Mouse (Mus musculus): Measurements from ENCODE around the gene Prdx1. TPM values are rescaled to one million over a fixed set of nuclear protein-coding genes. Genes with fewer than 3 reads are reported as not detected.

Gene Prdx1
- 629 and 803 TPM in 2 replicates for polyA plus RNA-seq (2021; fragmentation: Nextera tagmentation)
- long read RNA-seq, experiment 1, transcript Prdx1-201 (5 exons, 636 nt): minor isoform, 23 of 849 reads
- long read RNA-seq, experiment 1, transcript Prdx1-204 (6 exons, 2,294 nt): major isoform, 810 of 849 reads
- long read RNA-seq, experiment 1, partial matches to known transcripts: 5 of 849 reads
- long read RNA-seq, experiment 1, other reads (novel, unspliced or antisense): 8 of 849 reads
- long read RNA-seq, experiment 2, transcript Prdx1-204 (6 exons, 2,294 nt): major isoform, 514 of 538 reads
- long read RNA-seq, experiment 2, transcript Prdx1-201 (5 exons, 636 nt): minor isoform, 8 of 538 reads
- long read RNA-seq, experiment 2, partial matches to known transcripts: 1 of 538 reads
- long read RNA-seq, experiment 2, other reads (novel, unspliced or antisense): 10 of 538 reads

GRCm38 (mm10) chr4:116685402-116686061 is at the start of gene Prdx1:
TSS of gene Prdx1 (plus strand) at chr4:116685544.

GRCm38 (mm10) chr4:116650924-116651796 is 34.2 kb upstream of the Prdx1 start, which contains the start of gene Akr1a1:
TSS of gene Akr1a1 (minus strand) at chr4:116651680.

GRCm38 (mm10) chr4:116708201-116708764 is 22.9 kb downstream of the Prdx1 start, which contains the start of the genes Mmachc and Ccdc163:
TSS of gene Mmachc (minus strand) at chr4:116708406.
TSS of gene Ccdc163 (plus strand) at chr4:116708509.

GRCm38 (mm10) chr4:116720343-116721097 is 35.2 kb downstream of the Prdx1 start, which contains the start of gene Tesk2:
TSS of gene Tesk2 (plus strand) at chr4:116720948.

Other genes starting within 250 kb of the Prdx1 start
- 9.2 and 9.7 TPM in 2 replicates for gene Mast2, start 221.4 kb upstream of the Prdx1 start, polyA plus RNA-seq (2021; fragmentation: Nextera tagmentation)
- gene Ipp, start 178.0 kb upstream of the Prdx1 start, polyA plus RNA-seq (2021; fragmentation: Nextera tagmentation): 2.5 and 3.9 TPM in 2 replicates
- 4.8 and 5.9 TPM in 2 replicates for gene Tmem69, start 129.6 kb upstream of the Prdx1 start, polyA plus RNA-seq (2021; fragmentation: Nextera tagmentation)
- 3.2 and 4.1 TPM in 2 replicates for gene Gpbp1l1, start 127.9 kb upstream of the Prdx1 start, polyA plus RNA-seq (2021; fragmentation: Nextera tagmentation)
- gene Ccdc17, start 88.9 kb upstream of the Prdx1 start, polyA plus RNA-seq (2021; fragmentation: Nextera tagmentation): 1.5 and 1.6 TPM in 2 replicates
- 4.6 and 4.9 TPM in 2 replicates for gene Nasp, start 57.6 kb upstream of the Prdx1 start, polyA plus RNA-seq (2021; fragmentation: Nextera tagmentation)
- gene Akr1a1, start 33.9 kb upstream of the Prdx1 start, polyA plus RNA-seq (2021; fragmentation: Nextera tagmentation): 568 and 595 TPM in 2 replicates
- 10.3 and 13.6 TPM in 2 replicates for gene Mmachc, start 22.9 kb downstream of the Prdx1 start, polyA plus RNA-seq (2021; fragmentation: Nextera tagmentation)
- 1.7 and 2.1 TPM in 2 replicates for gene Ccdc163, start 23.0 kb downstream of the Prdx1 start, polyA plus RNA-seq (2021; fragmentation: Nextera tagmentation)
- gene Tesk2, start 35.4 kb downstream of the Prdx1 start, polyA plus RNA-seq (2021; fragmentation: Nextera tagmentation): 1.9 and 2.0 TPM in 2 replicates
- 10.1 TPM in 2 replicates for gene Toe1, start 122.1 kb downstream of the Prdx1 start, polyA plus RNA-seq (2021; fragmentation: Nextera tagmentation)
- 0.97 and 1.1 TPM in 2 replicates for gene Mutyh, start 122.2 kb downstream of the Prdx1 start, polyA plus RNA-seq (2021; fragmentation: Nextera tagmentation)
- gene Hpdl, start 136.2 kb downstream of the Prdx1 start, polyA plus RNA-seq (2021; fragmentation: Nextera tagmentation): 4.5 and 5.4 TPM in 2 replicates
- 0.87 and 0.93 TPM in 2 replicates for gene Zswim5, start 191.8 kb downstream of the Prdx1 start, polyA plus RNA-seq (2021; fragmentation: Nextera tagmentation)

All from layer of hippocampus, adult 6 months (tissue).